Mouse (Mus musculus): ENCODE data around the gene Syn3. TPM values are rescaled to one million over a fixed set of nuclear protein-coding genes. Genes with fewer than 3 reads are reported as not detected.

The Syn3 gene
- total RNA-seq, 2 experiments from 2014 or later, result 23.0 to 27.5 TPM

DNA sequence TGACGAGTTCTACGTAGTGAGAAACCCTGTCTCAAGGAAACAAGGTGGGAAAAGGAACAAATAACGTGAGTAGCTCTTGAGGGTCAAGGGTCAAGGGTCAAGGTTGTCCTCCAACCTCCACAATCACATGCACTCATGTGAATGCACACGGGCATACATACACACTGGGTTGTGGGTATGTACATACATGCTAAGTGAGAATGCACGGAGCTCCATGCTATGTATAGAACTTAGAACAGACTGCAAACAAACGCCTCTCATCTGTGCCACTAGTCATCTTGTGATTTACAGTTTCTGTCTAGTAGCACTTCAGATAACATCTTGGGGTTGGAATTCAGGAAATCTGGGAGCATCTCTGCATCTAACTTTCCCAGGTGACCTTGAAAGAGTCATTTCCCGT is 253.3 kb downstream of the Syn3 start:
- no peak for DNase-seq (ENCODE audit: low spot score in 2 of 2)

- DNase-seq (ENCODE audit: low spot score in 2 of 2), result no peak
Measured at GRCm38 (mm10) chr10:86243525-86243924, 255.2 kb downstream of the Syn3 start.

- DNase-seq (ENCODE audit: low spot score in 2 of 2), result no peak
Measured at GRCm38 (mm10) chr10:86242721-86243120, 256.0 kb downstream of the Syn3 start.

DNA sequence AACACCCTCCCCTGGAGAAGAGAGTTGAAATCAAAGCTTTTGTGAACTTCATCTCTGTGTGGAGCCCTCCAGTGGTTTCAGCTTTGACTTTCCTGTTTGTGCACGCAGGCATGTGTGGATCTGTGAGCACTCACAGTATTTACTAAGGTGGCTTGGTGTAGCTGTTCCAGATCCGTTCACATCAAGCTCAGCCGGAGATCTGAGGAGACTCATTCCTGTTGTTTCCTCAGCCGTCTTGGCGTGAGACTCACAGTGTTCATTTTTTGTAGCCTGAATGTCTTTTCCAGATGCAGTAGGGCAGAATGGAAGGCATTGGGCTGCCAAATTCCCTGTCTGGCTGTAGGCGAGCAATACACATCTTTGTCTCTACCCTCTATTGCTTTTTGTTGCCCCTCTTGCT is 268.7 kb downstream of the Syn3 start:
- DNase-seq (ENCODE audit: low spot score in 2 of 2), result no peak

DNA sequence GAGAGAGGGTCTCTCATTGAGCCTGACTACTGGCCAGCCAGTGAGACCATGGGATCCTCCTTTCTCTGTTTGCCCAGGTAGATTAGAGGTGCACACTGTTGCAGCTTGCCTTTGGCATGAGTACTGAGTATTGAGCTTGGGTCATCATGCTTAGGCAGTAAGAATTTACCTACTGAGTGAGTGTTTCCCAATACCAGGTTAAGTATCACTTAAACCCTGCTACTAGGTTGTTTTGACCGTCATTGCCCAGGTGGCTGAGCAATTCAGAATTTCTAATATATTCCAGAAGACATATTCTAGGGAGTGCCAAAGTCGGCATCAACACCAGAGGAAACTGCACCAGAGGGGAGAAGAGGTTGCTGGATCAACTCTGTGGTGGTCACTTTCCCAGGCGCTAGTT is 273.2 kb downstream of the Syn3 start:
- DNase-seq (ENCODE audit: low spot score in 2 of 2), result no peak

DNA sequence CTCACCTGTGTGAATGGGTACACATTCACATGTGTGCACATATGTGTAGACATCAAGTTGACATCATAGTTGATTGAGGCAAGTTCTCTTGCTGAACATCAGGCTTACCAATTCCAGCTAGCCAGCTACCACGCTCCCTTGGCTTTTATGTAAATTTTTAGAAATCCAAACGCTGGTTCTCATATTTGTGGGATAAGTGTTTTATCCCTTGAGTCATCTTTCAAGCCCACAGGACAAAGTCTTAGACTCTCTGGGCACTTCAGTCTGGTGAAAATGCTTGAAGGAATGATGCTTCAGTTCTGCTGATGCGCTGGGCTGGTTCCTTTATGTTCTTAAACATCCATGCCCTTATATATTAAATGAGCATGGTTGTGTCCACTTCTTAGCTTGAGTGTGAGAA is 279.7 kb downstream of the Syn3 start:
- no peak for DNase-seq (ENCODE audit: low spot score in 2 of 2)

DNA sequence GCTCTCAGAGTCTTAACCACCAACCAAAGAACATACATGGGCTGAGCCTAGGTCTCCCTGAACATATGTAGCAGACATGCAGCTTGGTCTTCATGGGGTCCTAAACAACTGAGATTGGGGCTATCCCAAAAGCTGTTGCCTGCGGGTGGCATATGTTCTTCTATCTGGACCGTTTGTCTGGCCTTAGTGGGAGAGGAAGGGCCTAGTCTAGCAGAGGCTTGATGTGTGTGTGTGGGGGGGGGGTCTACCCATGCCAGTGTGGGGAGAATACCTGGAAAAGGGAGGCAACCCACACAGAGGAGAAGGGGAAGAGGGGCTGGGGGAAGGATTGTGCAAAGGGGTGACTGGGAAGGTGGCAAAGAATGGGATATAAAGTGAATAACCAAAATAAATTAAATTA is 281.9 kb downstream of the Syn3 start:
- no peak for DNase-seq (ENCODE audit: low spot score in 2 of 2)

- DNase-seq (ENCODE audit: low spot score in 2 of 2), result no peak
Measured at GRCm38 (mm10) chr10:86212062-86212461, 286.6 kb downstream of the Syn3 start.

DNA sequence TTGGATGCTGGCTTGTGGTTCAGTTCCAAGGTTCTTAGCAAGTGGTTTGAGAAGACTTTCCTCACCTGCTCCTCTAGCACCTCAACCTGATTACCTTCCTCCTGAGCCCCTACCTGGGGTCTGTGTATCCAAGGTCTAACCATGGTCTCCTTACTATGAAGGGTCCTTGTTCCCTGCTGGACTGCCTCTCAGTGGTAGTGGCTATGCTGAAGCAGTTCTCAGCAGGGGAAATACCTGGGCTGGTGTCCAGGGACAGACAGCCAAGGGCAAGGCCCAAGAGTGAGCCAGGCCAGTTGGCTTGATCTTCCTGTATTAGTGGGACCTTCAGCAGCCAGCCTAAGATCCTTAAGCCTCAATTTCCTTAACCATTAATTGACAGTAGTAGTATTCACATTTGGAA is 294.8 kb downstream of the Syn3 start:
- DNase-seq (ENCODE audit: low spot score in 2 of 2), result no peak

GRCm38 (mm10) chr10:86203175-86203574 is 295.5 kb downstream of the Syn3 start:
- no peak for DNase-seq (ENCODE audit: low spot score in 2 of 2)

- DNase-seq (ENCODE audit: low spot score in 2 of 2), result no peak
Measured at GRCm38 (mm10) chr10:86201826-86202225, 296.9 kb downstream of the Syn3 start.

GRCm38 (mm10) chr10:86201006-86201405 is 297.7 kb downstream of the Syn3 start:
- DNase-seq (ENCODE audit: low spot score in 2 of 2), result no peak

DNA sequence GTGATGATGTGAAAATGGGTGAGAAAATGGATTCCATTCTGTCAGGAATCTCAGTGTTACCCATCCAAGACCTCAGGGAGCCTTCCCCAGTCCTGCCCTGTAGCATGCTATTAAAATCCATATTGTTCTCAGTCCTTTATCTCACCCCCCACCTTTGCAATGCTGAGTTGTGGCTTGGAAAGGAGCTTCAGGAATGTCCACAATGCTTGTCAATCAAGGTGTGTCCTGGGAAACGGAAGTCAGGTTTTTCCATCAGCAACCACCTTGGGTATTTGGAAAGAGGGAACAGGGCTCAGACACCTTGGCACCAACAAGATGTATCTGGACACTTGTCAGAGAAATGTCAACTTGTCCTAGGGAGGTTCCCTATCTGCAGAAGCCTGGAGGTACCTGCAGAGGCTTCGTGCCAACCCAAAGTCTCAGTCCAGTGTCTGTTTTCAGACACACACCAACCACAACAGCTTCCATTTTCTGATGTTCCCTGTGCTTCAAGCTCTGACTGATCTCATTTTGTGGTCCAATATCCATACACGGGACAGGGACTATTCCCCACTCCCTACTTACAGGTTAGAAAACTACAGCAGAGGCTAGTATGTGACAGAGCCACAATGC is 302.2 kb downstream of the Syn3 start:
- DNase-seq (ENCODE audit: low spot score in 2 of 2), result no peak

GRCm38 (mm10) chr10:86194722-86195121 is 304.0 kb downstream of the Syn3 start:
- no peak for DNase-seq (ENCODE audit: low spot score in 2 of 2)

DNA sequence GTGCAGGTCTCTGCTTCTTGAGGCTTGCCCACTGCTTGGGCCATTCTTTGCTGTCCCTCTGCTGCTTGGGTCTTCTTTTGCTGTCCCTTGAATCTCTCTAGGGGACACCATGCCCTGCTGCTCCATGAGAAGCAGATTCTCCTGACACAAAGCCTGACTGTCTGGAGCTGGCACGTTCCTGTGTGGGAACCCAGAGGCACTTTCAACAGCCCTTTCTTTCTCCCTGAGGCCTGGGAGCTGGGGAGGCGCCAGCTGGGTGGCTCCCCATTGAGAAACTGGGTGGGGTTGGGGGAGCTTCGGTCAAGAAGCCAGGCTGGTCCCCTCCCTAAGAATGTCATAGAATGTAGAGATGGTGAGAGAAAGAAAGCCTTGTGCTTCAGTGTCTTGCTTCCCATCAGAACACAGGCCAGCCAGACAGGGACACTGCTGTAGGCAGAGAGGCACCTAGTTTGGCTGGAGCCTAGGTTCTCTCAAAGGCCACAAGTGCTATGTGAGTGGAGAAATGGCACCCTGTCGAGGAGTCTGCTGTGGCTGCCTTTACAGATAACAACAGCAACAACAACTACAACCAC is 304.7 kb downstream of the Syn3 start:
- DNase-seq (ENCODE audit: low spot score in 2 of 2), result no peak

- DNase-seq (ENCODE audit: low spot score in 2 of 2), result no peak
Measured at GRCm38 (mm10) chr10:86188614-86189013, 310.1 kb downstream of the Syn3 start.

- no peak for DNase-seq (ENCODE audit: low spot score in 2 of 2)
Measured at GRCm38 (mm10) chr10:86187881-86188280, 310.8 kb downstream of the Syn3 start.

DNA sequence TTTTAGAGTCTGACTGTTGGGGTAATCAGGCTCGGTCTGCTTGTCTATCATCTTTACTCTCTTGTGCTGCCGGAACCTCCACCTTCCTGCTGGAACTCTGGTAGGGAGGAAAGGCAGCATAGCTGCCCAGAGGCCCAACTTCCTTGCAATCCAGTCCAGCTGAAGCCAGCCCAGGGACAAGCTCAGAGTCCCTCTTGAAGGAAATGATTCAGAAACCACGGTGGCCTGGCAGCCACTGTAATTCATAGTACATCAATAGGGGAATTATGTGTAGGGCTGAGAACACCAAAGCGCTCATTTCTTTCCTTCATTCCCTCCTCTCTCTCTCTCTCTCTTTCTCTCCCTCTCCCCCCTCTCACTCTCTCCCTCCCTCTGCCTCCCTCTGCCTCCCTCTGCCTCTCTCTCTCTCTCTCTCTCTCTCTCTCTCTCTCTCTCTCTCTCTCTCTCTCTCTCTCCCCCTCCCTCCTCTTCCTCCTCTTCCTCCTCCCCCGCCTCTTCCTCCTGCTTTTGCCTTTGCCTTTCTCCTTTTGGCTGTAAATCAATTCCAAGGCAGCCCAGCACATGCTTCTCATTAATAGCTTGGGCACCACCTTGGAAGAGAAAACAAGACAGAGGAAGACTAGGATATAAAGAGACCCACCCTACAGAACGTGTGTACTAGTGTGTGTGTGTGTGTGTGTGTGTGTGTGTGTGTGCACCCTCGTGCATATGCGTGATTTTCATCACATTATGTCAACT is 315.4 kb downstream of the Syn3 start:
- no peak for DNase-seq (ENCODE audit: low spot score in 2 of 2)

- DNase-seq (ENCODE audit: low spot score in 2 of 2), result peak in 1 of 2 experiments; percentile 34
Measured at GRCm38 (mm10) chr10:86182183-86182805, 316.4 kb downstream of the Syn3 start.

GRCm38 (mm10) chr10:86176411-86176810 is 322.3 kb downstream of the Syn3 start:
- DNase-seq (ENCODE audit: low spot score in 2 of 2), result no peak

DNA sequence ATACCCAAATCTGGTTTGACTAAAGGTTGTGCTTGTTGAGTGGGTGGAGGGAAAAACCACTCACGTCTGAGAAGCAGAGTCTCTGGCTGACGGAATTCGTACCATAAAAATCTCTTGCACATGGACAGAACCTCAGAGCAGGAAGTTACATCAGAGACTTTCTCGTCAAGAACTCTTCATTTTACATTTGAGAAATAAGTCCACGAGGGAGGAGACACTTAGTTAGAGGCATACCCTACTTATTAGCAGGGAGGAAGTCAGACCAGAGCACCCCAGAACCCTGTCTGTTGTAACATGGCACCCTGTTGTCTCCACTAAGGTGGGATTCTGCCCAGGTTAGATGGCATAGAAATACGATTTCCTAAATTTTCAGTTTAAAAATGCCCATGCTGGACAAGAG is 324.7 kb downstream of the Syn3 start:
- no peak for DNase-seq (ENCODE audit: low spot score in 2 of 2)

GRCm38 (mm10) chr10:86173284-86173683 is 325.4 kb downstream of the Syn3 start:
- DNase-seq (ENCODE audit: low spot score in 2 of 2), result no peak

All from left cerebral cortex, adult 18-20 months (tissue).